Mouse (Mus musculus) ES-E14 (cell line): ENCODE measurements at regions not wholly inside any gene's neighbourhood (a gene's known extent, or its start where the extent isn't known, plus 50 kb on each side); places are given as distances from the start of the nearest gene placed in this dataset.

Source experiments
- DNase-seq: peaks from one replicate; pipeline ENCODE4 v3.0.0-alpha.2; 2013; ENCODE audit warnings: low read depth, low spot score
- H3K27ac ChIP-seq: 2 replicates; pipeline ENCODE4 v1.5.1; 2012; ENCODE audit warnings: low read depth, mild to moderate bottlenecking, low read length, moderate library complexity, mixed read lengths; ENCODE audit not compliant: poor library complexity, insufficient read depth, severe bottlenecking
- H3K36me3 ChIP-seq: 2 replicates; pipeline ENCODE4 v1.6.1; 2012; ENCODE audit warnings: mild to moderate bottlenecking, low read length, moderate library complexity, mixed read lengths; ENCODE audit not compliant: control insufficient read depth, poor library complexity, insufficient read depth, severe bottlenecking
- H3K4me1 ChIP-seq, 2 experiments: fragments of 150-350 bp in 1 of 2; sonication (generic) in 1 of 2; 2 replicates each; pipeline ENCODE4 v1.6.1; 2012; ENCODE audit warnings: low read length in 2 of 2, mild to moderate bottlenecking in 1 of 2, mixed read lengths in 1 of 2; ENCODE audit not compliant: control insufficient read depth in 2 of 2, insufficient read depth in 2 of 2, poor library complexity in 1 of 2
- H3K4me3 ChIP-seq, 2 experiments: fragments of 150-350 bp in 1 of 2; sonication (generic) in 1 of 2; 2 replicates each; pipeline ENCODE4 v1.5.1; 2012; ENCODE audit warnings: low read length in 2 of 2, low read depth in 1 of 2, mild to moderate bottlenecking in 1 of 2, mixed read lengths in 1 of 2; ENCODE audit not compliant: insufficient read depth in 1 of 2, poor library complexity in 1 of 2, severe bottlenecking in 1 of 2
- H3K9ac ChIP-seq: 2 replicates; pipeline ENCODE4 v1.6.1; 2012; ENCODE audit warnings: low read depth, mild to moderate bottlenecking, low read length, mixed read lengths; ENCODE audit not compliant: poor library complexity, insufficient read depth, severe bottlenecking
- H3K9me3 ChIP-seq: fragments of 150-350 bp; sonication (generic); 2 replicates; pipeline ENCODE4 v1.6.1; 2012; ENCODE audit warnings: low read depth, mild to moderate bottlenecking, low read length; ENCODE audit not compliant: control insufficient read depth, insufficient read depth
- CHD2 ChIP-seq: IDR thresholded peaks from 2 replicates; pipeline ENCODE4 v1.6.1; 2014; ENCODE audit warnings: mild to moderate bottlenecking, low read depth, low read length, inconsistent platforms
- HCFC1 ChIP-seq: IDR thresholded peaks from 2 replicates; pipeline ENCODE4 v1.6.1; 2012; ENCODE audit warnings: low read length, inconsistent platforms, borderline replicate concordance; ENCODE audit not compliant: insufficient read depth
- MAFK ChIP-seq: IDR thresholded peaks from 2 replicates; pipeline ENCODE4 v1.6.1; 2014; ENCODE audit warnings: mild to moderate bottlenecking, low read depth, low read length, inconsistent platforms; ENCODE audit not compliant: insufficient read depth
- ZC3H11A ChIP-seq: IDR thresholded peaks from 2 replicates; pipeline ENCODE4 v1.6.1; 2012; ENCODE audit warnings: low read depth, mild to moderate bottlenecking, inconsistent platforms, low read length, borderline replicate concordance
- ZNF384 ChIP-seq: IDR thresholded peaks from 2 replicates; pipeline ENCODE4 v1.6.1; 2012; ENCODE audit warnings: low read depth, low read length, inconsistent platforms
- in situ Hi-C, 2 experiments: fragments of 600-800 bp; cut with MboI; formaldehyde crosslinking; loops; one replicate each; pipeline ENCODE4 v1.15.1; 2025; ENCODE audit warnings: low sequenced_read_pairs in 2 of 2, inconsistent platforms in 1 of 2; ENCODE audit not compliant: unreplicated experiment in 2 of 2

DNA sequence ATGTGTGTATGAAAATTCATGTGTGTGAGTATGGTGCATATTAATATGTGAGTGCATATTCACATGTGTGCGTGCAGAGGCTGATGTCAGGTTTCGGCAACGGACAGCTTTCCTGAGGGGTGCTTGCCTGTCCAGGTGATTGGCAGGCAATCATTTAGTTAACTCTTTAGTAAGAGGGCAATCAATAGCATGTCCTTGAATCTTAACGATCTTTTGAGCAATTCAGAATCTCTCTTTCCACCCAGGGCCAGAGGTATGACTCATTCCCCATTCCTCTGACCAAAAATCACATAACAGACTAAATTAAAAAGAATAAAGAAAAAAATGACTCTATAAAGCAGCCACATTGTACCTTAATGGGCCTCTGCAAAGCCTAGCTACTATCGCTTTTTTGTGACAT, 303.7 kb downstream of the Tbc1d1 start:
- no peaks in the 10 kb centered on the region for H3K9me3 ChIP-seq
- no peak overlapping the region for H3K9ac ChIP-seq
- no peak overlapping the region for H3K27ac ChIP-seq
- no peak overlapping the region for H3K4me3 ChIP-seq
- no peaks in the 10 kb centered on the region for H3K36me3 ChIP-seq
- TF ChIP-seq CHD2 (no peak), ZNF384 (no peak), ZC3H11A (no peak), HCFC1 (no peak), MAFK (no peak)
- DNase-seq: no peak
- in situ Hi-C loops: no loop called here
- H3K4me1 ChIP-seq: no peaks in the 10 kb centered on the region

DNA sequence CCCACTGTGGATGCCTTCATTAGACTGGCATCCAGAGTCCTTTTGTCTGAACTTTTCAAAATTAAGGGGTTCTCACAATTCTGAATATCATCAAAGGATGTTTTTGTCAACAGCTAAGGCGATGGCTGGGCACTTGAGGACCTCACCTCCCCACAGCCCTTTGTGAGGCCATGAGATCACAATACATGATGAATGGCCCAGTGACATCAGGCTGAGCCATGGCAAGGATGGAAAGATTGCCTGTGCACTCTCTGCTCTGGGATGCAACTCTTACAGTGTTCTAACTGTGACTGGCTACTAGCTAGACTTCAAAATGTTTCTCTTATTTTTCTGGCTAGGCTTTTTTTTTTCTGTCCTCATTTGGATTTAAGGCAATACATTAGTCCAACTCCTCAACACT, 304.8 kb downstream of the Tbc1d1 start:
- H3K36me3 ChIP-seq: no peaks in the 10 kb centered on the region
- in situ Hi-C loops: no loop called here
- no peak overlapping the region for H3K27ac ChIP-seq
- no peaks in the 10 kb centered on the region for H3K4me1 ChIP-seq
- no peak overlapping the region for H3K9ac ChIP-seq
- TF ChIP-seq ZNF384 (no peak), CHD2 (no peak), HCFC1 (no peak), ZC3H11A (no peak), MAFK (no peak)
- no peak for DNase-seq
- no peak overlapping the region for H3K4me3 ChIP-seq
- H3K9me3 ChIP-seq: no peaks in the 10 kb centered on the region

DNA sequence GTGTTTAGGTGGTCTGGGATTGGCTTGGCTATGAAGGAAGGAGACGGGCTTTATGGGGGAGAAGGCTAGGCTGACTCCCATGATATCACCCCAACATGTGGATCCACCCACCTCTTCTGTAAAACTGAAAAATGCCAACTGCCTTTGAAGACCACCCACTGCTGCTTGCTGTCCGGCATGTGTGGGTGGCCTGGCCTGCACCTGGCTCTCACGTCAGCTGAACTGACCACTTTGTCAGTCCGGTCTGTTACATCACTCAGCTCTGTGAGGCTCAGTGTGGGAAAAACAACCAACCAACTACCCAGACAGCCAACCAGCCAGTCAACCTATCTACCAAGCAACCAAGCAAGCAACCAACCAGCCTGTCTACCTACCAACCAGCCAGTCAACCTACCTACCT, 305.5 kb downstream of the Tbc1d1 start:
- DNase-seq: no peak
- no peak for TF ChIP-seq ZNF384
- TF ChIP-seq ZC3H11A: no peak
- no peak for TF ChIP-seq CHD2
- no peak for TF ChIP-seq HCFC1
- TF ChIP-seq MAFK: no peak
- Histone ChIP-seq H3K27ac (no peak overlapping the region), H3K4me1 (no peaks in the 10 kb centered on the region), H3K4me3 (no peak overlapping the region), H3K36me3 (no peaks in the 10 kb centered on the region), H3K9me3 (no peaks in the 10 kb centered on the region), H3K9ac (no peak overlapping the region)
- in situ Hi-C loops: no loop called here

DNA sequence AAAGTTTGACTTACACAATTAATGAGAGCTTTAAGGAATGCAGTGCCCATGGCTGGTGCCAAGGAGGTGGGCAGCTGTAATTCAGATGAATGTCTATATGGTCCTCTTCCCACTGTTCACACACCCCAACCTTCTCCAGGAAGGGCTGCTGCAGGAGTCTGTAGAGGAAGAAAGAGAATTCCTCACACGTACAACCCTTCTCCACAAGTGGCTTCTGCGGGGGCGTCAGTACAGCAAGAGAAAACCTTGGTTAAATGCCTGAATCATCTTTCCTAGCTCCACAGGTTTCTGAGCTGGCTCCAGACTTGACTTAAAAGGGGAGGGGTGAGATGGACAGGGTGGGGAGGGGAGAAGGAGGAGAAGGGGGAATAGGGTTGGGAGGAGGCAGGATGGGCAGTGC, 306.3 kb downstream of the Tbc1d1 start:
- no peak overlapping the region for H3K27ac ChIP-seq
- H3K4me3 ChIP-seq: no peak overlapping the region
- in situ Hi-C loops: no loop called here
- H3K36me3 ChIP-seq: no peaks in the 10 kb centered on the region
- no peaks in the 10 kb centered on the region for H3K9me3 ChIP-seq
- no peak overlapping the region for H3K9ac ChIP-seq
- no peaks in the 10 kb centered on the region for H3K4me1 ChIP-seq
- no peak for DNase-seq
- no peak for TF ChIP-seq ZC3H11A
- TF ChIP-seq MAFK: no peak
- no peak for TF ChIP-seq HCFC1

DNA sequence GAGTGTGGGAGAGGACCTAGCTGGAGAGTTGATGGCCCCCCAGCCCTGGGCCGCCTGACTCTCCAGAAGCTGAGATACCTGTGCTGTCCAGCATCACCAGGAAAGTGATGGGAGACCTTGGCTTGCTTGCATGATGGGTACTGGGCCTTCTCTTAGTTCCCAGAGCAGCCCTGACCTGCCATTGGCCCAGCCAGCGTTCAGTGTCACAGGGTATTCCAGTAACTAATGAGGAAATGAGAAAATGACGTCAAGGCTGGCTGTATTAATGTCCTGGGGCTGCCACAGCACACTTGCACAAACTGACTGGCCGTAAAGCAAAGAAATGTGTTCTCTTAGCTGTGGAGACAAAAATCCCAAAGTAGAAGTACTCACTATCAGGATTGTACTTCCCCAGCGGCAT, 307.5 kb downstream of the Tbc1d1 start:
- Histone ChIP-seq H3K36me3 (no peaks in the 10 kb centered on the region), H3K4me3 (no peak overlapping the region), H3K4me1 (no peaks in the 10 kb centered on the region), H3K9ac (no peak overlapping the region), H3K27ac (no peak overlapping the region), H3K9me3 (no peaks in the 10 kb centered on the region)
- no peak for TF ChIP-seq HCFC1
- no peak for TF ChIP-seq MAFK
- TF ChIP-seq CHD2: no peak
- no peak for TF ChIP-seq ZC3H11A
- TF ChIP-seq ZNF384: no peak
- in situ Hi-C loops: no loop called here
- DNase-seq: no peak
